Mouse (Mus musculus) embryonic stem cell, embryonic (primary cell): Measurements from ENCODE around the gene Cfap97d2.

Experiments
- CTCF ChIA-PET, 4 experiments: fragments of 300-600 bp in 2 of 4; fragments of 350-600 bp in 2 of 4; sonication (Branson Sonifier 250); formaldehyde crosslinking; loops; one replicate each; lab custom pipeline; 2022; ENCODE audit warnings: inconsistent platforms in 2 of 4; lab: Charles Lee
- POLR2A ChIA-PET, 4 experiments: fragments of 300-600 bp in 2 of 4; fragments of 350-600 bp in 2 of 4; sonication (Branson Sonifier 250); formaldehyde crosslinking; loops; one replicate each; lab custom pipeline; 2022; ENCODE audit warnings: antibody characterized with exemption in 4 of 4, inconsistent platforms in 1 of 4; lab: Charles Lee

Cfap97d2 gene

DNA sequence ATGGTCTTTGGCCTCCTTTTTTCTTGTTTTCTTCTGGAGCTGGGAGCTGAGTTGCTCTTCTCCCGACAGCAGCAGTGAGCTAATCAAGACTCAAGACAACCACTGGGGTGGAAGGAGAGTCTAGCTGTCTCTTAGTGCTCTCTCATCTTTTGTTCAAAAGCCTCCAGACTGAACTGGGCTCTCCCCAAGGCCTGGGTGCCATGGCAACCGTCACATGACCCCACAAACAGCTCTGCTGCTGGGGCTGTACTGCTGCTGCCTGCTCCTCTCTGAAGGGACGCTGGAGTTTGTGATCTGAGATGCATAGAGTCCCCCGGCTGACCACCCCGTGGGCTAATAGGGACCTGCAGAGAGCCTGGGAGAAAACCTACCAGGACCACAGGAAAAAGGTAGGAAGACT is at the start of gene Cfap97d2:
TSS of gene Cfap97d2 (plus strand) at position 222 of the 400 bp plus-strand sequence.
- ChIA-PET CTCF (interaction anchor here in 3 of 4 experiments (0.5 to 1.6 kb wide), 4 partner anchors 186 to 294 kb away, joined by 3 to 6 read pairs (median 3); no protein-coding TSS in a partner anchor), POLR2A (interaction anchor here in 1 of 4 experiments (0.8 to 1.5 kb wide), 3 partner anchors 22 to 159 kb away, joined by 3 read pairs; no protein-coding TSS in a partner anchor)

DNA sequence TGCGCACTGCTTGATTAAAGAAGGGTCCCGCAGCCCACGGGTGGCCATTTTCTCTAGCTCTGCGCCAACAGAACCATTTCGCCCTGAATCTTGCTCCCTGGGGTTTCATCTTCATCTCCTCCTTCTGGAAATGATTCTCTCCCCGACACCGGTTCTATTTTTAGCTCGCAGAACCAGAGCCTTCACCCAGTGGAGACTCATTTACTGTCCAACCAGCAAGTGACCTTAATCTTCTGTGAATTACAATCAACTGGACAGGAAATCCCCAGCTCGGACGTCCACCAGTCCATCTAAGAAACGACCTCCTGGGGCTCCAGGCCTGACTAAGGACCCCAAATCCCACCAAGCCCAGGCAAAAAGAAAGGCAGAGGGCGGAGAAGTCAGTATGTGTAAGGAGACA is 48.2 kb upstream of the Cfap97d2 start:
- POLR2A ChIA-PET: interaction anchor here in 1 of 4 experiments (1.6 kb wide), 1 partner anchor 20 kb away, joined by 4 read pairs; the partner anchor contains the start of gene Rasa3
- CTCF ChIA-PET: interaction anchor here in 1 of 4 experiments (0.9 kb wide), 1 partner anchor 11 kb away, joined by 3 read pairs; no protein-coding TSS in a partner anchor

DNA sequence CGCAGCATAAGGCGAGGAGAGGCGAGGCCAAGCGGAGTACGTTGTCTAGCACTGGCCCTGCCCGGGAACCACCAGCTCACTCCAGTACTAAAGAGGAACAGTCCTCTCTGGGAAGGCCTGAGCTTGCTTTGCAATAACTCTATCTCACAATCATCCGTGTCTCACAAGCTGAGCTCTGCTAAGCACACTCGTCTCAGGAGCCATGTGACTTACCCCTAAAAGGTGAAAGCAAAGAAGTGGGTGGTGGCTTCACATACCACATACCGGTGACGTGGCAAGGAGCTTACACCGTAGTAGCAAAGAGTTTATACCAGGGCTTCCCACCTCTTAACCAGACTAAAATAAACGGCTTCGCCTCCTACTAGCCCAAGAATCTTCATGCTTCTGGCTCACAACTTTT is 45.4 kb upstream of the Cfap97d2 start:
- ChIA-PET CTCF (interaction anchor here in 1 of 4 experiments (0.9 kb wide), 1 partner anchor 17 kb away, joined by 3 read pairs; the partner anchor contains the start of gene Rasa3), POLR2A (interaction anchor here in 3 of 4 experiments (0.5 to 1.5 kb wide), 3 partner anchors 11 to 1390 kb away, joined by 3 to 6 read pairs (median 4); partner anchors contain the start of gene Rasa3 (in 1 of the 3))

DNA sequence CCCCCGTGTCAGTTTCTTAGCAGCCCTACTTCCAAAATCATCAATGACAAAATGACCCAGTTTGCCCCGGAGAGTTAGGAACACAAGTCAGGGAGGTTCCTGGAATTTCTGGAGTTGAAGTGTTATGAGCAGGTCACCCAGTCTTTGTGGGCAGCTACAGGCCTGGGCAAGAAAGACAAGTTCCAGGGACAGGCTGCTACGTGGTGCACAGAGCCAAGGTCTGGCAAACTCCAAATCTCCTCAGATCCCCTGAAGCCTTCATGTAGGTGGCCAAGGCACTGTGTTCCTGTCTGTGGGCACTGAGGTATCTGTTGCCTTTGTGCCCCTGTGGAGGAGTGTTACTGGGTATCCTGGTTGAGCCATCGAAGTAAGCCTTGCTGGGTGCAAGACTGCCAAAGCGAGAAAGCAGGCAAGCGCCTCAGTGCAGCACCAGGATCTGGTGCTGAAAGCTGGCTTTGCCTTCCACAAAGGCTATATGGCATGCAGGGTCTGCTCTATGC is 40.9 kb upstream of the Cfap97d2 start:
- CTCF ChIA-PET: no interaction called here
- POLR2A ChIA-PET: interaction anchor here in 1 of 4 experiments (1.3 kb wide), 1 partner anchor 13 kb away, joined by 3 read pairs; the partner anchor contains the start of gene Rasa3

DNA sequence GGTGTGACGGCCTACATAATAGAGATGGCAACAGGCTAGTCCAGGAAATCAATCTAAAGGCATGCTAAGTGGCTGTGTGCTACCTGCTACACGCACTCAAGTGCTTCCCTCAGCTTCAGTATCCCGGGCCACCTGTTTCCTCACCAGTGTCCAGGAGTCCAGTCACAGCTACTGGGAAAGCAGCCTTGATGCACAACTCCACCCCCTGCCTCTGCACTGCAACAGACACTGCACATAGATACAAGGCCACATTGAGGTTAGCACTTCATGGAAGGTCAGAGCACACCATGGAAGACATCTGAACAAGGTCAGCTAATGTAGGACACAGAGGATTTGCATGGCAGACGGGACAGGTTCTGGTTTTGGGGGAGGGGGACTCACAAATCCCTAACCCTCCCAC is 40.2 kb upstream of the Cfap97d2 start:
- CTCF ChIA-PET: interaction anchor here in 1 of 4 experiments (0.6 to 0.9 kb wide), 2 partner anchors 62 to 1363 kb away, joined by 3 read pairs; no protein-coding TSS in a partner anchor
- POLR2A ChIA-PET: interaction anchor here in 1 of 4 experiments (0.6 kb wide), 1 partner anchor 295 kb away, joined by 5 read pairs; no protein-coding TSS in a partner anchor

DNA sequence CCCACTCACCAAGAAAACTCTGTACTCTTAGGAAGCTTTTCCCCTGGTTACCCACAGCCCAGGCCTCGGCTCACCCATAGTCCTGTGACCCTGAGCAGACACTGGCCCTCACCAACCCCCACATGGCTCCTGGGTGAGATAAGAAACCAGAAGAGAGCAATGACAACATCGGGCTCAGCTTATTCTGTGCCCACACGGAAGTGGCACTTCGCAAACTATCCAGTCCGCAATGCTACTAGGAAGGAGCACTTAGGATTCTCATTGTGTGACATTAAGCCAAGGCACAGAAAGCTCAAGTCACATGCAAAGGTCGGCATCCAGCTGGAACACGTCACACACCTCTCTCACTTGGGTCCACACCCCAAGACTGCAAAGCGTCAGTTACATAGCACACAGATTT is 39.7 kb upstream of the Cfap97d2 start:
- ChIA-PET CTCF (interaction anchor here in 1 of 4 experiments (0.6 to 0.9 kb wide), 2 partner anchors 61 to 1363 kb away, joined by 3 read pairs; no protein-coding TSS in a partner anchor), POLR2A (interaction anchor here in 1 of 4 experiments (0.6 kb wide), 1 partner anchor 295 kb away, joined by 5 read pairs; no protein-coding TSS in a partner anchor)

DNA sequence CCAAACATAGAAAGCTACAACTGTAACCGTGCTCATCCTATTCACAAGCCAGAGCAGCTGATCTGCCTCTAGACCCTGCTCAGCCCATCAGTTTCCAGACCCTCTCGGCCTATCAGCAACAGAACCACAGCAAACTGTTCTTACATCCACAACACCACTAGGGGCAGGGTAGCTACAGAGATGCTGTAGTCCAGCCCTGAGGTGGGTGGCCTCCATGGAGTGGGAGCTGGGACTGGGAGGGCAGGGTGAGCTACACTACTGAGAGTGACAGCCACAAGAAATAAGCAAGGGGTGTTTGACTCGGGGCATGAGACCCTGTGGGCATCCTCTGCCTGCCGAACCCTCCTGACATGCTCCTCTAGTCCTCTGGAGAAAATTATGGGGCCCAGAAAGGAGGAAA is 37.8 kb upstream of the Cfap97d2 start:
- POLR2A ChIA-PET: interaction anchor here in 2 of 4 experiments (0.9 to 2.5 kb wide), 3 partner anchors 9 to 12 kb away, joined by 3 to 9 read pairs (median 3); partner anchors contain the start of gene Rasa3 (in 2 of the 2)
- CTCF ChIA-PET: interaction anchor here (0.6 to 1.4 kb wide), 14 partner anchors 10 to 371 kb away, joined by 3 to 7 read pairs (median 4); partner anchors contain the start of gene Rasa3 (in 3 of the 4)

DNA sequence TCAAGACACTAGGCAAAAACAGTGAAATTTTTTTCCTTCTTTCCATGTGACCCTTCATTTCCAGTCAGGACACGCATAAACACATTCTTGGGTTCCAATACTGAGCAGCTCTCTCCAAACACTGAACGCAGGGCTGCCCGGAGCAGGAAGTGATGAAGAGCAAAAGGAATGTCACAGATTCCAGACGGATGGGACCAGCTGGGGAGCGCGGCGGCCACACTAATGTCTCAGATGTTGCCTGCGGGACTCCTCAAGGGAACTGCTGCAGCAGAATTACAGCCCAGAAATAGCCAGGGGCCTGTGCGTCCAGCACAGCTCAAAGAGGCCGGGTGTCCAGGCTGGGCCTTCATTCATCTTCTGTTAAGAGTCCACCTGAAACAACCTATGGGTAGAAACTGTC is 37.3 kb upstream of the Cfap97d2 start:
- ChIA-PET CTCF (interaction anchor here (0.6 to 1.4 kb wide), 13 partner anchors 9 to 371 kb away, joined by 3 to 7 read pairs (median 4); partner anchors contain the start of gene Rasa3 (in 3 of the 4)), POLR2A (interaction anchor here in 3 of 4 experiments (0.8 to 2.5 kb wide), 3 partner anchors 9 to 119 kb away, joined by 3 to 9 read pairs (median 3); partner anchors contain the start of gene Rasa3 (in 2 of the 3))

DNA sequence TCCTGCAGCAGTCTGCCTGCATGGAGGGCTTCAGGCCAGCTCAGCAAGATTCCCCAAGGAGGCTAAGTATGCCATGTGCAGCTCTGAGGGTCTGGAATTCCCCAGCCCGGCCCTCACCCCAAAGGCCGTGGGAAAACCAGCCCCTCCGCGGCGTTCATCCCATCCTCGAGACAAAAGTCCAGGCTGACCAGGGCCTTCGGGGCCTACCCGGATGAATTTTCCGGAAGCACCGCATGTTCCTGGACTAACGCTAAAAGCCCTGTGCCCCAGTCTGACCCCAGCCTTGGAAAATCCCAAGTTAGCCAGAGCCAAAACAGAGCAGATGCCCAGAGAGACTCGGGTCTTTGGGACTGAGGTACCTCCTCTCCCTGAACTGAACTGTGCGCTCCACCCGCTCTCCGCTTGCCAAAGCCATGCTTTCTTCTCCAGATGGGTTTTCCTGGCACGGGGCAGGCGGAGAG is 35.6 kb upstream of the Cfap97d2 start:
- POLR2A ChIA-PET: interaction anchor here in 1 of 4 experiments (0.6 kb wide), 1 partner anchor 1355 kb away, joined by 4 read pairs; no protein-coding TSS in a partner anchor
- CTCF ChIA-PET: interaction anchor here in 2 of 4 experiments (0.6 to 0.7 kb wide), 2 partner anchors 170 to 738 kb away, joined by 3 to 8 read pairs; no protein-coding TSS in a partner anchor

DNA sequence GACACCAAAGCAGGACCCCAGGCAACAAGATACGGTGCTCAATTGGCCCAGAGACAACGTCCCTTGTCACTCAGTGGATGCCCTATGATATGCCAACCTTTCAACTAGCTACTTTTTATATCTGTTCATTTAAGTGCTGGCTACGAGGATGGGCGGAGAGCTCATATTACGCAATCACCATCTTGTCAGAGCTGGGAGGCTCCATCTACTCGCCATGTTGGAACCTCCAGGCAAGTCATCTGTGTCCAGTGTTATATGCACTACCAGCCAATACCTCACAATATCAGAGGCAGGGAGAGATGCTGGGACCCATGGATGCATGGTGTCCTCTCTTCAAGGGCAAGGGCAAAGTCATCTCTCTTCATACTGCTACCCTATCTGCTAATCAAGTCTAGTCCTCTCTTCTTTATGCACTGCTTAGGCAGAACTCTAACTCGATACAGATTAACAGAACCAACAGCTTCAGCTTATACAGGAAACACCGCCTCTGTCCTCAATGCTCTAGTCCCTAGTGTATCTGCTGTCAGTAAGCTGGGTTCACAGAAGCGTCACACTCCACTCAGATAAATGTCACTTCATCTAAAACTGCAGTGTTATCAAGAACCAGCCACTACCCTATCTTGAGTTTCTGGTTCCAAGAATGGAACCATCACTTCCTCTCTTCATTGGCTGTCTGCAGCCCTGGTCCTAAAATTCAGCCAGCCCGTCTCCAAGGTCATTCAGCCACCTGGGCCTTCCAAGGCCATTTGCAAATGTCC is 34.3 kb upstream of the Cfap97d2 start:
- ChIA-PET POLR2A (interaction anchor here in 1 of 4 experiments (0.8 to 1.0 kb wide), 2 partner anchors 122 to 759 kb away, joined by 3 read pairs; no protein-coding TSS in a partner anchor), CTCF (no interaction called here)

DNA sequence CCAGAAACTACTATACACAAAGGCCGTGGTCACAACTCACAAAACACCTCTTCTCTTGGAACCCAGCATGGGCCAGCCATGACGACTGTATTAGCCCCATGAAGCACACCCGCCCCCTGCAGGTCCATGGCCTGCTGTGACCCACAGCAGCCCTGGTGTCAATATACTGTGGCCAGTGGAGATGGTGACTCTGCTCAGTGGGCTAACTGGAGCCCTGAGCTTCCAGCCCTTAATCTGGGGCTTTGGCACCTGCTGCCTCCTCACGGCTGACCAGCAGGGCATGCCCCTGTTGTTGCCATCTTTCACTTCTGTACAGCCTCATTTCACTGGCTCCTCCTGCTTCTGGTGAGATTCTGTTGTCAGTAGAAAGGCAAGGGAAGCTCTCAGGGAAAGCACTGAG is 32.5 kb upstream of the Cfap97d2 start:
- ChIA-PET CTCF (interaction anchor here in 1 of 4 experiments (1.5 kb wide), 1 partner anchor 260 kb away, joined by 4 read pairs; no protein-coding TSS in a partner anchor), POLR2A (interaction anchor here in 1 of 4 experiments (1.3 to 1.4 kb wide), 2 partner anchors 21 to 23 kb away, joined by 3 to 4 read pairs; no protein-coding TSS in a partner anchor)

DNA sequence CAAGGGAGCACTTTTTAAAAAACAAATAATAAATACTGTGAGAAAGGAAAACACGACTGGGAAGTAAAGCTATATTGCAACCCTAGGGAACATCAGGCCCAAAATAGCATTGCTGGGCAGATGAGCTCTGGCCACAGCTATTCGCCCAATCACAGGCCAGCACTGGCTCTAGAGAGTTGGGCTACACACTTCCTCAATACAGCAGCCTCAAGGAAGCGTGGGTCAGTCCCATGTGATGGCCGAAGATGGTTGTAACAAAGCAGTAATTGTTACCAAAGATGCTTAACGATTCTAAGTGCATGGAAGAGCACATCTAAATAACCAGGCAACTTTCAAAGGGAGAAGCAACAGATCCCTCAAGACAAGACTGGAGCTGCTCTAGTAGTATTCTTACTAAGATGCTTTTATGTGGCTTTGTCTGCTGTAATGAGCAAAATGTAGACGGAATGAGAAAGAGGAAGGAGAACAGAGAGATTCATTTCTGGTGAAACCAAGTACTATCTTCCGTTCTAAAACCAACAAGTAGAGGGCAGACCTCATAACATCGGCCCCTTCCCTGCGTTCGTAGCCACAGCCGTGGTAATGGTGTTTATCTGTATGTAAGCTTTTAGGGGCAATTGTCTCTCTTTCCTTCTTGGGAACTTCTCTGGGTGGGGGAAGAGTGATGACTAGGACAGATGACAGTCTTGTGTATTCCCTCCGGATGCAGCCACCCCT is 31.2 kb upstream of the Cfap97d2 start:
- POLR2A ChIA-PET: interaction anchor here in 1 of 4 experiments (1.4 kb wide), 1 partner anchor 24 kb away, joined by 3 read pairs; no protein-coding TSS in a partner anchor
- CTCF ChIA-PET: interaction anchor here in 1 of 4 experiments (0.6 to 1.5 kb wide), 2 partner anchors 261 to 685 kb away, joined by 3 to 4 read pairs; no protein-coding TSS in a partner anchor

DNA sequence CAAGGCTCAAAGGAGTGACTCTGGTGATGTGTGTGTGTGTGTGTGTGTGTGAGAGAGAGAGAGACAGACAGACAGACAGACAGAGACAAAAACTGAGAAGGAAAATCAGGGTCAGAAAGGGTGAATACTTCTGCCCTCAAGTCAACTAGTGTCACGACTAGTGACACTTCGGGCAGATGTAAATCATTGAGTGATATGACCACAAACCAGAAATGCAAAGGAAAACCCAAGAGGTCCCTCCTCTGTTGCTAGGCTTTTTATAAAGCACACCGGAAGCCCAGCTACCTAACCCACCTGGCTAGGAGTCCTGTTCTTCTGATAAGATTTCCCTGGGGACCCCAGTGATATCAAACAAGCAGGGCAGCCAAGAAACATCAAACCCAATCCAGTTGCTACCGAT is 30.6 kb upstream of the Cfap97d2 start:
- POLR2A ChIA-PET: no interaction called here
- CTCF ChIA-PET: no interaction called here

DNA sequence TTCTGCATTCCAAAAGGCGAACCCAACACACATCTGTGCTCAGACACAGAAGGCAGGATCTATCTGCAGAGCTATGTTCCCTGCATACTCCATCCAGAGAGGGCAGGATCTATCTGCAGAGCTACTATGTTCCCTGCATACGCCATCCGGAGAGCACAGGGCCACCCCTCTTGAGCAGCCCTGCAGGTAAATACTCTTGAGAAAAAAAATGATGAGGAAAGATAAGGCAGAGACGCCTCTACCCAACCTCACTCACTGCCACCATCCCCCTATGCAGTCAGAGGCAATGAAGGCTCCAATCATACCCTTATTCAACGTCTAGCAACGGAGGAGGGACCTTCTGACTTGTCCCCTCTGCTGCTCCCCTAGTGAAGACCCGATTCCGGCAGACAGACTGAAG is 30.2 kb upstream of the Cfap97d2 start:
- ChIA-PET POLR2A (no interaction called here), CTCF (no interaction called here)

DNA sequence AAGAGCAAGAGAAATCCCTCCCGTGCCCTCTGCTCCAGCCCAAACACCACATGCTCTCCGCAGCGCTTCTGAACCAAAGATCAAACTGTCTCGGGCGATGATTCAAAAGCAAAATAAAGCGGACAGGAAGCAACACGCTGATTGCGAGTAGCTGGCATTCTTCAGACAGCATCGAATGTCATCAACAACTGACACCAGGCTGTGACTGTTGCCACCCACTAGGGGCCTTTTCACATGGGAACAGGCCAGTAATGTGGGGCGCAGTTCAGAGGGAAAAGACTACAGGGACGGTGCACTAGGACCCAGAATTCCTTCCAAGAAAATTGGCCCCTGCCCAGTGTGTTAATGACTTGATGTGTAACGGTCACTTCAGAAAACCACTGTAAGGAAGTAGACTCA is 29.4 kb upstream of the Cfap97d2 start:
- ChIA-PET CTCF (no interaction called here), POLR2A (interaction anchor here in 2 of 4 experiments (0.7 to 2.2 kb wide), 3 partner anchors 110 to 206 kb away, joined by 3 to 16 read pairs (median 5); no protein-coding TSS in a partner anchor)

DNA sequence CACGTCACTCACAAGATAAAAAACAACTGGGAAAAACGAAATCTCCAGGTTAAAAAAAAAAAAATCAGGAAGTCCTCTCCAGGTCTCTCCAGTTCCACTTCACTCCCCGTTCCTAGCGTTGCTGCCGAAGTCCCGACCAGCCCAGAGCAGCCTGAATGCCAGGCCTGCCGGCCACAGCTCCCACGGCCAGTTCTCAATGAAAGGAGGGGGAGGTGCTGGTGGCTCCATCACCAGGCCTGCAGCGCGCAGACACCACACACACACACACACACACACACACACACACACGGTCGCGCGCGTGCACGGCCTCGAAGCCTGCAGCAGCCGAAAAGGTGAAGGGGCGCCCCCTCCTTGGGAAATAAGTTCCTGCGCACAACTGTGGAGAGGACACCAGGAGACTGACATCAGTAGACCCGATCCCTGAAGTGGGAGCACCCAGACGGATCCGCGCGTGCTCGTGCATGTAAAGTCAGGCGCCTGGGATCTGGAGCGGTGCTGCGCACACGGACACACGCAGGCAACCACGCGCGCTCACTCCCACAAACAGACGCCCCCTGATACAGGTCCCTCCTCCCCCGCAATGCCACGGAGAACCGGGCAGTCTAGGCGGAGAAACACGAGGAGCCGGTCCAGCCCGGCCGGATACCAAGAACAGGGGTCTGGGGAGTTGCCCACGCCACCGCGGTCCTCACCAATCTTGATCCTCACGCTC is 28.8 kb upstream of the Cfap97d2 start:
- POLR2A ChIA-PET: interaction anchor here (0.6 to 2.2 kb wide), 23 partner anchors 9 to 1827 kb away, joined by 3 to 16 read pairs (median 4); partner anchors contain the start of gene Champ1 (in 1 of the 4)
- CTCF ChIA-PET: interaction anchor here in 3 of 4 experiments (0.6 to 1.3 kb wide), 8 partner anchors 9 to 1202 kb away, joined by 3 to 5 read pairs (median 3); no protein-coding TSS in a partner anchor
